Mouse (Mus musculus) thymus, adult 2 months (tissue): ENCODE measurements around the gene Ndufs3.

Source experiments
- CTCF ChIP-seq: fragments of 200-500 bp; IDR thresholded peaks from 2 replicates; pipeline ENCODE4 v1.5.1; 2012; ENCODE audit warnings: mild to moderate bottlenecking, control low read depth, low read length, moderate library complexity, borderline replicate concordance; ENCODE audit not compliant: control insufficient read depth, poor library complexity, insufficient read depth; ENCODE audit errors: extremely low read depth
- POLR2A ChIP-seq: fragments of 200-500 bp; IDR thresholded peaks from 2 replicates; pipeline ENCODE4 v1.6.1; 2012; ENCODE audit warnings: mild to moderate bottlenecking, low read length, control low read depth, moderate library complexity; ENCODE audit not compliant: control insufficient read depth, poor library complexity, insufficient read depth; ENCODE audit errors: extremely low read depth

GRCm38 (mm10) chr2:90931829-90932228 is 27.2 kb upstream of the Ndufs3 start:
- TF ChIP-seq CTCF (no peak), POLR2A (no peak)
